Mouse (Mus musculus) 416B (cell line): Measurements from ENCODE around the gene Mllt10.

ENCODE experiments used
- DNase-seq: peaks from one replicate; pipeline ENCODE4 v3.0.0; 2011; ENCODE audit warnings: low read depth

Gene Mllt10

GRCm38 (mm10) chr2:18087695-18088094 is 32.7 kb downstream of the Mllt10 start:
- peak; percentile 41 for DNase-seq

GRCm38 (mm10) chr2:18093858-18094257 is 38.8 kb downstream of the Mllt10 start:
- DNase-seq, result no peak

GRCm38 (mm10) chr2:18094319-18094718 is 39.3 kb downstream of the Mllt10 start:
- no peak for DNase-seq

GRCm38 (mm10) chr2:18095804-18096203 is 40.8 kb downstream of the Mllt10 start:
- DNase-seq, result peak; percentile 59

- peak; percentile 47 for DNase-seq
Observed at GRCm38 (mm10) chr2:18100914-18101313, 45.9 kb downstream of the Mllt10 start.

GRCm38 (mm10) chr2:18107561-18107960 is 52.5 kb downstream of the Mllt10 start:
- DNase-seq, result no peak

- DNase-seq, result peak; percentile 48
Observed at GRCm38 (mm10) chr2:18108214-18108613, 53.2 kb downstream of the Mllt10 start.

- DNase-seq, result no peak
Observed at GRCm38 (mm10) chr2:18111411-18111810, 56.4 kb downstream of the Mllt10 start.

GRCm38 (mm10) chr2:18116432-18116831 is 61.4 kb downstream of the Mllt10 start:
- no peak for DNase-seq

- DNase-seq, result peak; percentile 22
Observed at GRCm38 (mm10) chr2:18138131-18138530, 83.1 kb downstream of the Mllt10 start.

- DNase-seq, result no peak
Observed at GRCm38 (mm10) chr2:18139646-18140045, 84.6 kb downstream of the Mllt10 start.

GRCm38 (mm10) chr2:18156131-18156530 is 101.1 kb downstream of the Mllt10 start:
- DNase-seq, result no peak

GRCm38 (mm10) chr2:18159426-18159825 is 104.4 kb downstream of the Mllt10 start:
- peak; percentile 34 for DNase-seq

GRCm38 (mm10) chr2:18160992-18161391 is 106.0 kb downstream of the Mllt10 start:
- no peak for DNase-seq

- DNase-seq, result no peak
Observed at GRCm38 (mm10) chr2:18165511-18165910, 110.5 kb downstream of the Mllt10 start.

- peak; percentile 78 for DNase-seq
Observed at GRCm38 (mm10) chr2:18169174-18169948, 114.3 kb downstream of the Mllt10 start.

GRCm38 (mm10) chr2:18175234-18175633 is 120.2 kb downstream of the Mllt10 start:
- peak; percentile 63 for DNase-seq

- DNase-seq, result peak; percentile 75
Observed at GRCm38 (mm10) chr2:18176235-18176634, 121.2 kb downstream of the Mllt10 start.

- no peak for DNase-seq
Observed at GRCm38 (mm10) chr2:18180323-18180722, 125.3 kb downstream of the Mllt10 start.

- no peak for DNase-seq
Observed at GRCm38 (mm10) chr2:18181631-18182030, 126.6 kb downstream of the Mllt10 start.

- DNase-seq, result peak; percentile 51
Observed at GRCm38 (mm10) chr2:18183079-18183478, 128.0 kb downstream of the Mllt10 start.

- peak; percentile 64 for DNase-seq
Observed at GRCm38 (mm10) chr2:18188367-18188766, 133.3 kb downstream of the Mllt10 start.

- DNase-seq, result no peak
Observed at GRCm38 (mm10) chr2:18195285-18195684, 140.2 kb downstream of the Mllt10 start.
